Mouse (Mus musculus) heart, embryonic 15.5 days (tissue): ENCODE measurements around the gene Olfr772. TPM values are rescaled to one million over a fixed set of nuclear protein-coding genes. Genes with fewer than 3 reads are reported as not detected.
"Not testable (repeated sequence)": the region's sequence is repeated elsewhere in the genome, so short reads cannot be mapped to it uniquely, and the experiment has no call there.

Source experiments
- ATAC-seq: fragments of 200-750 bp; cut with Nextera tagmentation; replicated peaks from 2 replicates; pipeline ENCODE4 v1.8.0; 2017; ENCODE audit warnings: low read depth, moderate TSS enrichment; ENCODE audit not compliant: insufficient number of reproducible peaks, insufficient read depth, low FRiP score
- H3K27ac ChIP-seq: fragments of 300-500 bp; sonication (generic); 2 replicates; pipeline ENCODE4 v1.5.1; 2015; ENCODE audit warnings: mild to moderate bottlenecking, inconsistent platforms
- H3K27me3 ChIP-seq: fragments of 300-500 bp; sonication (generic); 2 replicates; pipeline ENCODE4 v1.6.1; 2015; ENCODE audit warnings: inconsistent platforms
- H3K36me3 ChIP-seq: fragments of 300-500 bp; sonication (generic); 2 replicates; pipeline ENCODE4 v1.6.1; 2015; ENCODE audit warnings: mild to moderate bottlenecking, inconsistent platforms
- H3K4me1 ChIP-seq: fragments of 300-500 bp; sonication (generic); replicated peaks from 2 replicates; pipeline ENCODE4 v1.6.1; 2015; ENCODE audit warnings: inconsistent platforms
- H3K4me2 ChIP-seq: fragments of 300-500 bp; sonication (generic); 2 replicates; pipeline ENCODE4 v1.6.1; 2015; ENCODE audit warnings: inconsistent platforms, mild to moderate bottlenecking, moderate library complexity
- H3K4me3 ChIP-seq: fragments of 300-500 bp; sonication (generic); 2 replicates; pipeline ENCODE4 v1.5.1; 2015; ENCODE audit warnings: mild to moderate bottlenecking, inconsistent platforms
- H3K9ac ChIP-seq: fragments of 300-500 bp; sonication (generic); 2 replicates; pipeline ENCODE4 v1.6.1; 2015; ENCODE audit warnings: mild to moderate bottlenecking, inconsistent platforms
- H3K9me3 ChIP-seq: fragments of 300-500 bp; sonication (generic); replicated peaks from 2 replicates; pipeline ENCODE4 v1.6.1; 2016; ENCODE audit warnings: inconsistent platforms
- WGBS: fragments of 180-500 bp; shearing (Covaris S2); methylation state at CpG from one replicate; pipeline ENCODE4 v1.1.7; 2015; ENCODE audit warnings: mixed read lengths; 5-methylcytosine and 5-hydroxymethylcytosine counted together
- polyA plus RNA-seq: library from polyadenylated mRNA; unstranded; fragments of >200 nt; fragmentation: Nextera tagmentation; extraction: Ambion mirVana; gene quantifications from 2 replicates; pipeline ENCODE4 v1.2.1, GENCODE M21; 2015

Olfr772 gene
- polyA plus RNA-seq = not detected in 2 replicates

GRCm38 (mm10) chr10:129177821-129178220 lies at the start of gene Olfr772:
Olfr772 (minus strand) TSS chr10:129177921.
- H3K4me3 ChIP-seq, H3K27me3 ChIP-seq, H3K4me2 ChIP-seq, H3K4me1 ChIP-seq, ATAC-seq, H3K9ac ChIP-seq, H3K9me3 ChIP-seq, H3K36me3 ChIP-seq, H3K27ac ChIP-seq: not testable (repeated sequence)
- WGBS = 76% methylated on average over 4 of the region's 4 CpGs

- not testable (repeated sequence) for H3K27me3 ChIP-seq, H3K36me3 ChIP-seq, H3K4me3 ChIP-seq, H3K4me1 ChIP-seq, H3K4me2 ChIP-seq, ATAC-seq, H3K9ac ChIP-seq, H3K9me3 ChIP-seq, H3K27ac ChIP-seq
Measured at GRCm38 (mm10) chr10:129187319-129187718, 9.6 kb upstream of the Olfr772 start, which contains the start of gene Olfr773. Olfr773 (minus strand) TSS chr10:129187419.

GRCm38 (mm10) chr10:129164651-129165050 lies 13.1 kb downstream of the Olfr772 start, which contains the start of gene Olfr771:
Olfr771 (minus strand) TSS chr10:129164751.
- no peak within 1 kb of the TSS for H3K4me3 ChIP-seq
- H3K9me3 ChIP-seq = no peaks in the 10 kb centered on the region
- no peak for ATAC-seq
- no peak within 1 kb of the TSS for H3K4me2 ChIP-seq
- H3K4me1 ChIP-seq = no peaks in the 10 kb centered on the region
- no peaks in the 10 kb centered on the region for H3K36me3 ChIP-seq
- H3K27me3 ChIP-seq = no peaks in the 10 kb centered on the region
- no peak within 1 kb of the TSS for H3K27ac ChIP-seq
- 77% methylated on average over 1 of the region's 1 CpGs for WGBS
- H3K9ac ChIP-seq = no peak within 1 kb of the TSS

GRCm38 (mm10) chr10:129138898-129139297 lies 38.8 kb downstream of the Olfr772 start, which contains the start of gene Olfr770:
Olfr770 (minus strand) TSS chr10:129138998.
- no peak within 1 kb of the TSS for H3K4me3 ChIP-seq
- no peak within 1 kb of the TSS for H3K27ac ChIP-seq
- H3K9ac ChIP-seq = no peak within 1 kb of the TSS
- no peaks in the 10 kb centered on the region for H3K36me3 ChIP-seq
- no peaks in the 10 kb centered on the region for H3K27me3 ChIP-seq
- H3K9me3 ChIP-seq = no peaks in the 10 kb centered on the region
- WGBS = 76% methylated on average over 2 of the region's 2 CpGs
- ATAC-seq = no peak
- no peaks in the 10 kb centered on the region for H3K4me1 ChIP-seq
- no peak within 1 kb of the TSS for H3K4me2 ChIP-seq

Other genes with a start within 250 kb of the Olfr772 start
- 7.0 and 8.1 TPM in 2 replicates for gene Itga7, start 244.1 kb downstream of the Olfr772 start, polyA plus RNA-seq
- 0.11 TPM in 1 of 2 replicates, not detected in the other for gene Mettl7b, start 216.9 kb downstream of the Olfr772 start, polyA plus RNA-seq
- gene Olfr9, start 188.5 kb downstream of the Olfr772 start, polyA plus RNA-seq = not detected in 2 replicates
- not detected in 2 replicates for gene Olfr763, start 167.1 kb downstream of the Olfr772 start, polyA plus RNA-seq
- gene Olfr764-ps1, start 138.0 kb downstream of the Olfr772 start, polyA plus RNA-seq = not detected in 2 replicates
- not detected in 2 replicates for gene Olfr765, start 127.9 kb downstream of the Olfr772 start, polyA plus RNA-seq
- gene Olfr766-ps1, start 108.9 kb downstream of the Olfr772 start, polyA plus RNA-seq = not detected in 2 replicates
- gene Olfr767, start 95.0 kb downstream of the Olfr772 start, polyA plus RNA-seq = not detected in 2 replicates
- gene Olfr768, start 78.5 kb downstream of the Olfr772 start, polyA plus RNA-seq = not detected in 2 replicates
- not detected in 2 replicates for gene Olfr769, start 60.1 kb downstream of the Olfr772 start, polyA plus RNA-seq
- not detected in 2 replicates for gene Olfr770, start 38.9 kb downstream of the Olfr772 start, polyA plus RNA-seq
- not detected in 2 replicates for gene Olfr771, start 13.2 kb downstream of the Olfr772 start, polyA plus RNA-seq
- gene Olfr773, start 9.5 kb upstream of the Olfr772 start, polyA plus RNA-seq = not detected in 2 replicates
- not detected in 2 replicates for gene Olfr774, start 58.3 kb upstream of the Olfr772 start, polyA plus RNA-seq
- not detected in 2 replicates for gene Olfr775, start 70.5 kb upstream of the Olfr772 start, polyA plus RNA-seq
- not detected in 2 replicates for gene Olfr776, start 81.2 kb upstream of the Olfr772 start, polyA plus RNA-seq
- gene Olfr777, start 93.6 kb upstream of the Olfr772 start, polyA plus RNA-seq = not detected in 2 replicates
- not detected in 2 replicates for gene Olfr780, start 140.2 kb upstream of the Olfr772 start, polyA plus RNA-seq
- not detected in 2 replicates for gene Olfr781, start 150.9 kb upstream of the Olfr772 start, polyA plus RNA-seq
- not detected in 2 replicates for gene Olfr782, start 170.9 kb upstream of the Olfr772 start, polyA plus RNA-seq
- gene Olfr784, start 206.2 kb upstream of the Olfr772 start, polyA plus RNA-seq = 0.04 and 0.09 TPM in 2 replicates
- gene Olfr785, start 227.5 kb upstream of the Olfr772 start, polyA plus RNA-seq = not detected in 2 replicates
- not detected in 2 replicates for gene Olfr786, start 249.4 kb upstream of the Olfr772 start, polyA plus RNA-seq